Mouse (Mus musculus) frontal cortex, postnatal 36 days (tissue): ENCODE data around the gene Bcl2l14.
A peak's percentile ranks its signal among the peaks of the same experiment; 100 is the strongest.

Experiments used
- DNase-seq, 2 experiments: peaks; one replicate each; pipeline ENCODE4 v3.0.0; 2022; ENCODE audit warnings: low spot score in 2 of 2

Bcl2l14 gene

GRCm38 (mm10) chr6:134396018-134396417 is at the start of gene Bcl2l14:
Gene Bcl2l14 (plus strand): TSS chr6:134396318.
- DNase-seq = no peak

- DNase-seq = no peak
These were observed 47.5 kb upstream of the Bcl2l14 start for GRCm38 (mm10) chr6:134348526-134349067.

- no peak for DNase-seq
These were observed 43.2 kb upstream of the Bcl2l14 start for GRCm38 (mm10) chr6:134352881-134353280.

GRCm38 (mm10) chr6:134353751-134354150 is 42.4 kb upstream of the Bcl2l14 start:
- DNase-seq = no peak

- DNase-seq = no peak
These were observed 38.5 kb upstream of the Bcl2l14 start for GRCm38 (mm10) chr6:134357570-134357969.

- DNase-seq = no peak
These were observed 36.0 kb upstream of the Bcl2l14 start for GRCm38 (mm10) chr6:134360079-134360478.

- no peak for DNase-seq
These were observed 31.5 kb upstream of the Bcl2l14 start for GRCm38 (mm10) chr6:134364644-134365043.

GRCm38 (mm10) chr6:134365952-134366351 is 30.2 kb upstream of the Bcl2l14 start:
- DNase-seq = no peak

- DNase-seq = no peak
These were observed 29.5 kb upstream of the Bcl2l14 start for GRCm38 (mm10) chr6:134366366-134367351.

GRCm38 (mm10) chr6:134367366-134368281 is 28.5 kb upstream of the Bcl2l14 start:
- no peak for DNase-seq

GRCm38 (mm10) chr6:134372946-134373345 is 23.2 kb upstream of the Bcl2l14 start:
- peak in 1 of 2 experiments; percentile 53 for DNase-seq

- DNase-seq = no peak
These were observed 18.9 kb upstream of the Bcl2l14 start for GRCm38 (mm10) chr6:134377201-134377600.

- DNase-seq = no peak
These were observed 18.3 kb upstream of the Bcl2l14 start for GRCm38 (mm10) chr6:134377856-134378255.

- DNase-seq = no peak
These were observed 14.7 kb upstream of the Bcl2l14 start for GRCm38 (mm10) chr6:134381462-134381861.

- DNase-seq = no peak
These were observed 10.2 kb upstream of the Bcl2l14 start for GRCm38 (mm10) chr6:134385931-134386330.

GRCm38 (mm10) chr6:134387396-134387795 is 8.7 kb upstream of the Bcl2l14 start:
- DNase-seq = no peak

- DNase-seq = no peak
These were observed 7.6 kb upstream of the Bcl2l14 start for GRCm38 (mm10) chr6:134388424-134389110.

GRCm38 (mm10) chr6:134389248-134389891 is 6.7 kb upstream of the Bcl2l14 start:
- DNase-seq = peak; percentile 80 to 87

GRCm38 (mm10) chr6:134389917-134390316 is 6.2 kb upstream of the Bcl2l14 start:
- no peak for DNase-seq

- DNase-seq = no peak
These were observed 5.3 kb upstream of the Bcl2l14 start for GRCm38 (mm10) chr6:134390837-134391236.
